Mouse (Mus musculus): ENCODE results near the gene Ttc7. TPM values are rescaled to one million over a fixed set of nuclear protein-coding genes. Genes with fewer than 3 reads are reported as not detected.

The Ttc7 gene
- polyA plus RNA-seq, 1 experiment, result 15.8 TPM

DNA sequence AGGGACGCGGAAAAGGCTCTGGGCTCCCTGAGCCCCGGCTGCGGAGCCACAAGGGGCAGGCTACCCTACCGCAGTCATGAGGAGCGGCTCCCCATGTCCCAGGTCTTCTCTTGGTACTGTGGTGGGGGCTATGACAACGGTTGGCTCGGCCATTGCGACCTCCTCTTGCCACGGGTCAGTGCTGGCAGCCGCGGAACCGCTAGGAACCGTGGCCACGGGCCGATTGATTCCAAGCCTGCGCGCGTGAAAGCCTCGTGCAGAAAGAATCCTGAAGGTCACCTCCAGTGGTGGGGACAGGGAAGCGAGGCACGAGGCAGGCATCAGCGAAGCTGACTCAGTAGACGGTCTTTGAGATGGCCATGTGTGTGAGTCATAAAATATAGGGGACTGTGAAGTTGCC is 144.8 kb downstream of the Ttc7 start, which contains the start of gene Stpg4:
Gene Stpg4, minus strand, starts transcription at position 231 of the 400 bp plus-strand sequence.
- Histone ChIP-seq H3K27ac (ENCODE audit: insufficient read depth, low read length) (no peak within 1 kb of the TSS), H3K4me1 (ENCODE audit: control insufficient read depth, insufficient read depth, low read length) (no peaks in the 10 kb centered on the region), H3K4me3 (ENCODE audit: insufficient read depth, low read length) (no peak within 1 kb of the TSS)
- no peak for TF ChIP-seq POLR2A (IDR thresholded peaks at IDR 0.05; ENCODE audit: low read depth, low read length)
- no peak for TF ChIP-seq CTCF (IDR thresholded peaks at IDR 0.05; ENCODE audit: borderline replicate concordance, insufficient read depth, low read length)

DNA sequence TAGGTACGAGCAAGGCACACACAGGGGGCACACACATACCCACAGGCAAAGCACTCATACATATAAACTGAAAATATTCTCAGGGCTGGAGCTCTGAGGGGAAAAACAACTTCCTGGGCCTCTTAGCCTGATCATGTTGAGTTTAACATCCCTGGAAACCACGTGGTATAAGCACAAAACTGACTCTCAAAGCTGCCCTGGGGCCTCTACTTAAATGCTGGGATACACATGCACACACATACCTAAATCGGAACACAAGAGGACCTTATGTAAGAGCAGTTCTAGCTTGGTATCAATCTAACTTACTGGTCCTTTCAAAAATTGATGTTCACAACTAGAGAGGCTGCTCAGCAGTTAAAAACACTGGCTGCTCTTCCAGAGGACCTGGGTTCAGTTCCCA is 146.7 kb downstream of the Ttc7 start:
- H3K27ac ChIP-seq (ENCODE audit: insufficient read depth, low read length), result no peak overlapping the region
- H3K4me3 ChIP-seq (ENCODE audit: insufficient read depth, low read length), result no peak overlapping the region
- no peaks in the 10 kb centered on the region for H3K4me1 ChIP-seq (ENCODE audit: control insufficient read depth, insufficient read depth, low read length)
- TF ChIP-seq CTCF (IDR thresholded peaks at IDR 0.05; ENCODE audit: borderline replicate concordance, insufficient read depth, low read length), result no peak
- TF ChIP-seq POLR2A (IDR thresholded peaks at IDR 0.05; ENCODE audit: low read depth, low read length), result no peak

Other genes starting within 250 kb of the Ttc7 start
- 60.0 and 74.9 TPM in 2 replicates for gene Socs5, start 175.2 kb upstream of the Ttc7 start, polyA plus RNA-seq (2011; ENCODE audit: insufficient read length, low read depth, missing spikeins)
- gene Mcfd2, start 17.0 kb upstream of the Ttc7 start, polyA plus RNA-seq (2011; ENCODE audit: insufficient read length, low read depth, missing spikeins), result 112 and 146 TPM in 2 replicates
- gene Stpg4, start 144.9 kb downstream of the Ttc7 start, polyA plus RNA-seq (2011; ENCODE audit: insufficient read length, low read depth, missing spikeins), result not detected in 2 replicates
- gene Calm2, start 164.0 kb downstream of the Ttc7 start, polyA plus RNA-seq (2011; ENCODE audit: insufficient read length, low read depth, missing spikeins), result 1,045 and 1,155 TPM in 2 replicates

Data from embryonic fibroblast, embryonic 13.5 days (primary cell).